Mouse (Mus musculus) right cerebral cortex, postnatal 10 days (tissue): ENCODE results near the gene Pabpc1l.

ENCODE experiments used
- DNase-seq, 2 experiments: peaks; one replicate each; pipeline ENCODE4 v3.0.0; 2021; ENCODE audit warnings: low spot score in 2 of 2

Pabpc1l gene

DNA sequence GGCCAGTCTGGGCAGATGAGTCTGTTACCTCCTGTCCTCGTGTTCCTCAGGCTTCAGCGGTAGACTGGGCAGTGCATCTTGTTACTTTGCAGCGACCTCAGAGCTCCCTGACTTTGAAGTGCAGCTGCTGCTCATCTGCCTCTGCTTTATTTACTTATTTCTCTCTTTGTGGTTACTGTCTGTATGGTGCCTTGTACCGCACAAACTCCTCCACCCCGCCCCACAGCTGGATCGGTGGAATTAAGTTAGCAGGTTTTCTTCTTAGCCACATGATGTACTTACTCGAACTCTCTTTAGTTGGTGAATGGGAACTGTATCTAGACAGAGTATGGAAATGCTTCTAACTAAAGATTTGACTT, 59.1 kb downstream of the Pabpc1l start:
- no peak for DNase-seq

DNA sequence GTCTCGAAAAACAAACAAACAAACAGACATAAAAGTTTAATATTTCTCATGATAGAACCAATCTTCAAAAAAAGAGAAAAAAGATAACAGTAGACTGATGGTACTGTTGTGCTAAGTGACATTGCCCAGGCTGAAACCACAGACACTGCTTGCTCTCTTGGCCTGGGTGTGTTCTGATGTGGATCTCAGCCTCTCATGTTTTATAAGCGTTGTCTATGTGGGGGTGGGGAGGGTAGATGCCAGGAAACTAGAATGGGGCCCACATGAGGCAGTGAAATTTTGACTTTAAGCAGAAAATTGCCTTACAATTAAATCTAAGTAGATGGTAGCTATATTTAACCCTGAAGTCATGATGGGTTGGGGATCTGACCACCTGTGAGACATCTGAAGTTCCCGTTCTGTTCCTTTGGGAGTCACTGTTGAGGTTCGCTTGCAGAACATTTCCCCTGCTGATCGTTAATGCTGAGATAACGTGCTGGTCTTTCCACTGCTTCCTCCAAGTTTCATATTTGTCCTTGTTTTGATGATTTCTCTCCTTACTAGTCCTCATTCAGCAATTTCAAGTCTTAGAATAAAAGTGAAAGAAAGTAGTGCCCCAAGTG, 62.3 kb downstream of the Pabpc1l start:
- no peak for DNase-seq

DNA sequence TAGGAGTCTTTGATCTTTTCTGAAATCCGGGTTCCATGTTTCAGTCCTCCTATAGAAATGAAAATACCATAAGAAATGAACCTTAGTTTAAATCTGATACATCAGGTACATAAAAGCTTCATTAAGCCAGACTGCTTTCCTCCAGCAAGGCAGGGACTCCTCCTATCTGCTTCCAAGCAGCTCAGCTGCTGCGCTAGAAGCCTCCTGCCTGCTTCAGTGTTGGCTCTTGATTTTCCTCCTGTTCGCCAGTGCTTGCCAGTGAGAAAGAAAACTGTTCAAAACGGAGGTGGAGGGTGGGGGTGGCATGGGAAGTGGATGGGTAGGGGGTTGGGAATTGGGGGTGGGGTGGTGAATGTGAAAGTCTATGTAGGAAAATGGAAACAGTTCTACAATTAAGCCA, 64.3 kb downstream of the Pabpc1l start:
- peak; percentile 54 to 56 for DNase-seq

DNA sequence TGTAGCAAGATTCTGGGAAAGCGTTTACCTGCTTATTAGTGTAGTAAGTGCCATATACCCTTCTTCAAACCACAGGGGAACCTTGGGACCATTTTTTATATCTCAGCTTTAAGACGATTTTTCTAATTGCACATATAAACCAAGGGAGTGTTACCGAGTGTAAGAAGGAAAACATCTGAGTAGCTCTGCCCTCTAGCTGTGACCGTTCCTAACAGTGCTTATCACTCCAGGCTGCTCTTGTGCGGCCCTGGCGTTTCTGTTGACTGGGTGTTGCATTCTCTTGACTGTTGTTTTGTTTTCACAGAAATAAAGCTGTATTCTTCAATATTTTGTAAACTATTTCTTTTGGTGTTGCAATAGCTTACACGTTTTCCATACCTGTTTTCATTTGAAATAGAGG, 68.9 kb downstream of the Pabpc1l start:
- no peak for DNase-seq

DNA sequence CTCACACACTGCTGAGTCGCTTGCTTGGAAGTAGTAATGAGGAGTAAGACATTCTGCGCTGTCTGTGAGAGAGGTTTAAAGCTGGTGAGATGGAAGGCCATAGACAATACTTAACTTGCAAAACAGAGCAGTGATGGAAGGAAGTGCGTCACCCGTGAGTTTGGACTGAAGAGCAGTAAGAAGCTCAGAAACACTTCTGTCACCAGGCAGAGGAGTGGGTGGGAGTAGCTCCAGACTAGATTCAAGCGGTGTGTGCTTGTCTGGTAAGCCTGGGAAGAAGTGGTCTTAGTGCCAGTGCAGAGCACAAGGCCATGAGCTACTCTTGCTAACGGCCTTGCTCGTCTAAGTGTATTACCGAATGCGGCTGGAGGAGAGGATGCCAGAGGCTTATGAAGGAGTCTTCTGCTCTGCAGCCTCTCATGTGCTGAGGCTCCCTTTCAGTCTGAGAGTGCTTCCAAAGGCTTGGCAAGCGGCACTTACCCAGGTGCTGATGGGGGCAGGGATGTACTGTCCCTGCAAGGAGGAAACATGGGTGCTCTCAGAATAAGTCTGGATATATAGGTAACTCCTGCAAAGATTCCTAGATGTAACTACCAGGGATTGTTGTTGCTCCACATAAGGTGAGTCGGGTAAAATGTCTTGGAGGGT, 73.5 kb downstream of the Pabpc1l start:
- peak in 1 of 2 experiments; percentile 66 for DNase-seq
